Mouse (Mus musculus) midbrain, embryonic 12.5 days (tissue): ENCODE measurements at regions not wholly inside any gene's neighbourhood (a gene's known extent, or its start where the extent isn't known, plus 50 kb on each side); places are given as distances from the start of the nearest gene placed in this dataset.

ENCODE experiments used
- ATAC-seq: fragments of 200-750 bp; cut with Nextera tagmentation; 2 replicates; pipeline ENCODE4 v1.8.0; 2017; ENCODE audit warnings: low read depth, moderate TSS enrichment, moderate library complexity; ENCODE audit not compliant: low FRiP score
- H3K27ac ChIP-seq: fragments of 300-500 bp; sonication (generic); replicated peaks from 2 replicates; pipeline ENCODE4 v1.5.1; 2016; ENCODE audit warnings: mild to moderate bottlenecking
- H3K27me3 ChIP-seq: fragments of 300-500 bp; sonication (generic); 2 replicates; pipeline ENCODE4 v1.6.1; 2016; ENCODE audit warnings: mild to moderate bottlenecking
- H3K36me3 ChIP-seq: fragments of 300-500 bp; sonication (generic); 2 replicates; pipeline ENCODE4 v1.6.1; 2016
- H3K4me1 ChIP-seq: fragments of 300-500 bp; sonication (generic); 2 replicates; pipeline ENCODE4 v1.6.1; 2016
- H3K4me2 ChIP-seq: fragments of 300-500 bp; sonication (generic); replicated peaks from 2 replicates; pipeline ENCODE4 v1.6.1; 2016; ENCODE audit warnings: mild to moderate bottlenecking, moderate library complexity
- H3K4me3 ChIP-seq: fragments of 300-500 bp; sonication (generic); 2 replicates; pipeline ENCODE4 v1.5.1; 2016; ENCODE audit warnings: mild to moderate bottlenecking
- H3K9ac ChIP-seq: fragments of 300-500 bp; sonication (generic); replicated peaks from 2 replicates; pipeline ENCODE4 v1.6.1; 2016; ENCODE audit warnings: mild to moderate bottlenecking, moderate library complexity
- H3K9me3 ChIP-seq: fragments of 300-500 bp; sonication (generic); 2 replicates; pipeline ENCODE4 v1.6.1; 2016; ENCODE audit warnings: mild to moderate bottlenecking
- WGBS: fragments of 180-500 bp; shearing (Covaris S2); methylation state at CpG from one replicate; pipeline ENCODE4 v1.1.7; 2016; 5-methylcytosine and 5-hydroxymethylcytosine counted together

DNA sequence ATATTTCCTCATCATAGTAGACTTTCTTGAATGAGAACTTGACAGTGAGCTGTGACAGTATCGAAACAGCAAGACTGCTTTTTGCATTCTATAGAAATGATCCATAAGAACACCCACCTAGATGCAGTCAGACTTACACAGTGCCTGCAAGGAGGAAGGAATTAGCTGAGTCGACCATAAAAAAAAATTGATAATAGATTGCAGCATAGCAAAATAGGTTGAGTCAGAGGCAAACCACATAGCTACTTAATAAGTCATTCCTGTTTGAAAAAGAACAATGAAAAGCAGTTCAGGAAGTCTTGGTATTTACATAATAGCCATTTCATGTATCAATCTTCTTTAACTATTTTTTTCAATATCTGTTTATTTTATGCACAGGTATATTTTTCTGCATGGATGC lies 591.9 kb upstream of the C030005K15Rik start:
- Histone ChIP-seq H3K36me3 (no peaks in the 10 kb centered on the region), H3K27me3 (no peaks in the 10 kb centered on the region), H3K4me1 (no peaks in the 10 kb centered on the region), H3K4me2 (no peak overlapping the region), H3K9me3 (no peaks in the 10 kb centered on the region), H3K27ac (no peak overlapping the region), H3K9ac (no peak overlapping the region), H3K4me3 (no peak overlapping the region)
- 87% methylated on average over 2 of the region's 2 CpGs for WGBS
- no peak for ATAC-seq

DNA sequence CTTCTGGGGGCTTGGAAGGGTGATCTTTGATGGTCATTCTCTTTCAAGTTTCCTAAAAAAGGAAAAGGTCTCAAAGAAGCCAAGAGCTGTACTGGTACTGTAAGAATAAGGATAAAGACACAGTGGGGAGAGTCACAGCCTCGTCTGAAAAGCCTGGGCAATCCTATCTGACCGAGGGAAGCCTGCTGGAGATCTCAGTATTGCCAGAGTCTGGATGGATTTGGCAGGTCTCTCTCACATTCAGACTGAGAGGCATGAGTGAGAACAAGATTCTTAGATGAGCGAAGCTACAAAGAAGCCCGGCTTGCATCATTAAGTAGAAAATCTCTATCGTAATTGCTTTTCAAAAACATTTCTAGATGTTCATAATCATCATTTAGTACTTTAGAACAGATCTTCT lies 590.4 kb upstream of the Atp2b1 start:
- H3K36me3 ChIP-seq: no peaks in the 10 kb centered on the region
- no peaks in the 10 kb centered on the region for H3K27me3 ChIP-seq
- no peak overlapping the region for H3K9ac ChIP-seq
- no peaks in the 10 kb centered on the region for H3K4me1 ChIP-seq
- no peak overlapping the region for H3K4me3 ChIP-seq
- no peaks in the 10 kb centered on the region for H3K9me3 ChIP-seq
- H3K27ac ChIP-seq: no peak overlapping the region
- no peak for ATAC-seq
- 83% methylated on average over 5 of the region's 5 CpGs for WGBS
- no peak overlapping the region for H3K4me2 ChIP-seq

DNA sequence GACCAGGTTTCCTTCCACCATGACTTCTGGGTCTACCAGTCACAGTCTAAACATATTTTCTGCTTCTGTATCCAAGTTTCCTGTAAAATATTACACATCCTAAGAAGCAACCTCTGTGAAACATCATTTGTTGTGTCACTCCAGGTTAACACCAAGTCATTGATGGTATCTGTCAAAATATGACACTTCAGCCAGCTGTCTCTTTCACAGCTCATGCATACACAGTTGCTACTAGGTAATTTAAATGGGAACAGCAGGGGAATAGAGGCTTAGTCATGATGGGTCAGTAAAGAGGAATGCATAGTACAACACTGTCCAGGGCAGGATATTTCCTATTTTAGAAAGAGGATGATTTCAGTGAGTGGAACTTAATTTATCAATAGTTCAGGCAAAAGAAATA lies 589.6 kb upstream of the Atp2b1 start:
- H3K4me2 ChIP-seq: no peak overlapping the region
- H3K4me1 ChIP-seq: no peaks in the 10 kb centered on the region
- H3K27ac ChIP-seq: no peak overlapping the region
- H3K9me3 ChIP-seq: no peaks in the 10 kb centered on the region
- no peak overlapping the region for H3K4me3 ChIP-seq
- H3K36me3 ChIP-seq: no peaks in the 10 kb centered on the region
- no peak for ATAC-seq
- H3K27me3 ChIP-seq: no peaks in the 10 kb centered on the region
- no peak overlapping the region for H3K9ac ChIP-seq

DNA sequence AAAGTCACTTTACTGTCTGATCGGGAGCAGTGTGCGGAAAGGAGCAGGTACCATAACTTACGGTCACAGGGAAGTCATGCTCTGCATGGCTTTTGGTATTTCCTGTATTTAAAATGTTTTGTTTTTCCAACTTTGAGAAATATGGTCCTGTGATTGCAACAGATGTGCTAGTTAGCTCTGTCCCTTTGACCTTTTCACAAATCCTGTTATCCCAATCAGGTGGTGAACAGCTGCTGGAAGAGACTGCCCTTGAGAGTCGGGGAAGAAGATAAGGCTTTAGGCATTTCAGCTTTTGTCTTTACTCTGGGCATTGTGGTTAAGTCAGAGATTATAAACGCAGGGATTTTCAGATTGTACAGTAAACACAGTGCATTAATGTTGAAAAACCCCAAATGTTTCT lies 588.5 kb upstream of the Atp2b1 start:
- H3K27me3 ChIP-seq: no peaks in the 10 kb centered on the region
- no peaks in the 10 kb centered on the region for H3K4me1 ChIP-seq
- no peak overlapping the region for H3K4me3 ChIP-seq
- ATAC-seq: no peak
- no peaks in the 10 kb centered on the region for H3K9me3 ChIP-seq
- H3K36me3 ChIP-seq: no peaks in the 10 kb centered on the region
- H3K27ac ChIP-seq: no peak overlapping the region
- H3K4me2 ChIP-seq: no peak overlapping the region
- no peak overlapping the region for H3K9ac ChIP-seq
- 75% methylated on average over 5 of the region's 5 CpGs for WGBS

DNA sequence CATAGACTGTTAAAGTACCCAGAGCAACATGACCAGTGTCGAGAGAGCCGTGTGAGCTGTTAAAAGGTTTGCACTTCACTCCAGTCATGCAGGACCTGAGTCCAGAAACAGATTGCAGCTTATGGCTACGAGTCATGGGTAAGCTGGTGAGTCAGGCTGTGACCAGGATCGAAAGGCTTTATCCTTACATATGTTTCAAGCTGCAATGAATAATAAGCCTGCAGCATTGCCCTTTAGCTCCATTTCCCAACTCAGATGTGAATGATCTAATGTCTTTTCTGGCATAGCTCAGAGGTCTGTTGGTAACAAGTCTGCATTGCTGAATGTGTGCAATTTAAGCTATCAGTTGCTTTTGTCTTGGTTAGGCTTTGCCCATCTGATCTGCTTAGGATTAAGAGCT lies 581.5 kb upstream of the Atp2b1 start:
- Histone ChIP-seq H3K4me2 (no peak overlapping the region), H3K36me3 (no peaks in the 10 kb centered on the region), H3K27me3 (no peaks in the 10 kb centered on the region), H3K9ac (no peak overlapping the region), H3K4me1 (no peaks in the 10 kb centered on the region), H3K9me3 (no peaks in the 10 kb centered on the region), H3K4me3 (no peak overlapping the region), H3K27ac (no peak overlapping the region)
- 77% methylated on average over 4 of the region's 4 CpGs for WGBS
- no peak for ATAC-seq

DNA sequence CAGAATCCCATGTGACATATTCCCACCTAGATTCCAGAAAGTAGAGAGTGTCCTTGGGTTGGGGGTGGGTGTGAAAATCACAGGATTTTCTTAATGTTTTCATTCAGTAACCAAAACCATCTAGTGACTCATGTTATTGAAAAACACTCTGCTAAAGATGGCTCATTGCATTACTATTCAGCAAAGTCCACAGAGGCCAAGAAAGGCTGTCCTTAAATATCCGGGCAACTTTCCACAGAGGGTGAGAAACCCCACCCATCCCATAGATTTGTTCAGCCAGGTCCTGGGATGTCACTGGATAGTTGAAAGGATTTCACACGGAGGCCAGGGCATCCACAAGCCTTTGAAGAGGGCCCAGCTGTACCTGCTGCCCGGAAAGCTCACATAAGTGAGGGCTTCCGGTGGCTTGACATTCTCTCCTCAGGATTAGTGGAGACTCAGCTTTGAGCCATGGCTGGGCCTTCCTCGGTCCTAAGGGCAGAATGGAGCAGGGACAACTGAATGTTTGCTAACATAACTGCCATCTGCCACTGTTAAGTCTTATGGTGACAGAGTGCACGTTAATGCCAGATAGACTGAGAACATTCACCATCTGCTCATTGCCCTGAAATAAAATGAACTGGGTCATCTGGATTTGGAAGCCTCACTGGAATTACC lies 580.7 kb upstream of the Atp2b1 start:
- Histone ChIP-seq H3K4me3 (no peak overlapping the region), H3K36me3 (no peaks in the 10 kb centered on the region), H3K9ac (no peak overlapping the region), H3K9me3 (no peaks in the 10 kb centered on the region), H3K27ac (no peak overlapping the region), H3K27me3 (no peaks in the 10 kb centered on the region), H3K4me2 (no peak overlapping the region), H3K4me1 (no peaks in the 10 kb centered on the region)
- no peak; the same call in 1 of the 2 replicates for ATAC-seq
- 64% methylated on average over 6 of the region's 6 CpGs for WGBS

DNA sequence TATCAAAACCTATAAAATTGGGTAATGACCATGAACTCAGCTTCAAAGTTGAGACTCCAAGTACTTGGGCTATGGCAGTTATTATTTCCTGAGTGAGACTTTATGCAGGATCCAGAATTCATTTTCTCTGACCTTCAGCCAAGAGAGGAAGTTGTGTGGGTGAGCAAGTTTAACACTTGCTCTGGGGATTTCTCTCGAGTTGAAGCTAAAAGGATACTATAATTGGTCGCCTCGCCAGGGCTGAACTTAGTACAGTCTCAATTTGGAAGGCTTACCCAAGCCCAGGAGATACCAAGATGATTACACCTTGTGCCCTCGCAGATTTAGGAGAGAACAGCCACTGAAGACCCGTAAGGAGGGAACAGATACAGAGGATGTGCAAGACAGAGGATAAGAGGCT lies 570.4 kb upstream of the Atp2b1 start:
- H3K27ac ChIP-seq: no peak overlapping the region
- no peaks in the 10 kb centered on the region for H3K4me1 ChIP-seq
- H3K36me3 ChIP-seq: no peaks in the 10 kb centered on the region
- H3K9me3 ChIP-seq: no peaks in the 10 kb centered on the region
- H3K9ac ChIP-seq: no peak overlapping the region
- no peak for ATAC-seq
- no peaks in the 10 kb centered on the region for H3K27me3 ChIP-seq
- H3K4me3 ChIP-seq: no peak overlapping the region
- no peak overlapping the region for H3K4me2 ChIP-seq
- WGBS: 89% methylated on average over 5 of the region's 5 CpGs

DNA sequence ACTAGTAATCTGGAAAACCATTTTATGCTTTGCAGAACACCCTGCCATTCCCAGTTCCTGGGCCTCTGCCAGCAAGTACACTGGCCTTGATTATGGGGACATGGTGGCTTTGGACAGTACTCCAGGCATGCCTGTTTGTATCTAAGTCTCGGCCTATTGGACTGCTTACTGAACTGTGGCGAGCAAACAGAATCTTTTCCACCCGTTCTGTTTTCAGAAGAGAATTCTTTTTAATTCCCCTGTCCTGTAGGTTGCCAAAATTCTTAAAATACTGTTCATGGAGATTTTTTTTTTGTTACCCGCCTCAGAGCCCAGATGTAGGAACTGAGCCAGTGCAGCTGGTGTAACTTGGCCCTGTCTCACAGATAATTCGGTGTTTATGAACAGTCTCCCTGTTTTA lies 564.7 kb upstream of the Atp2b1 start:
- Histone ChIP-seq H3K4me3 (no peak overlapping the region), H3K4me2 (no peak overlapping the region), H3K27ac (no peak overlapping the region), H3K9ac (no peak overlapping the region), H3K27me3 (no peaks in the 10 kb centered on the region), H3K9me3 (no peaks in the 10 kb centered on the region), H3K36me3 (no peaks in the 10 kb centered on the region), H3K4me1 (no peaks in the 10 kb centered on the region)
- no peak for ATAC-seq
- 91% methylated on average over 5 of the region's 5 CpGs for WGBS

DNA sequence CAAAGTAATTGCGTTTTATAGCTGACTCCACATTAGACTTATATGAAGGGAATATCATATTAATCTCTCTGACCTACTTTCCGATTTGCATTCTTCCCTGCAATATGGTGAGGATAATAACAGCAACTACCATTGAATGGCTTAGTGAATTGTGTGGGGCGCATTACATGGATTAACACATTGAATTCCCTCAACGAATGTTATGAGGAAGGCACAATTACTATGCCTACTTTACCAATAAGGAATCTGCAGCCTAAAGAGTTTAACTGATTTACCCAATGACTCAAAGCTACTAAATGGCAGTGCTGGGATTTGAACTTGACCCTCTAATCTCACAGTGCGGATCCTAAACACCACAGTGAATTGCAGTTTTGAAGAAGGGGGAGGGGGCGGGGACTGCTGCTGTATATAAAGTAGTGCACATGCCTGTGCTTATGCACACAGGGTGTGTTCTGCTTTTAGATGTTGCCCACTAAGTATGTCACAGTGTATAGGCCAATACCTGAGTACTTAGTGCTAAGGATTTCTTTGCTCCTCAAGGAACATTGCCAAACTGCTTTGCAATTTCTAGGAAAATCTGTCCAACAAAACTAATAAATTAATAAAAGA lies 563.8 kb upstream of the Atp2b1 start:
- Histone ChIP-seq H3K9ac (no peak overlapping the region), H3K9me3 (no peaks in the 10 kb centered on the region), H3K4me3 (no peak overlapping the region), H3K4me1 (no peaks in the 10 kb centered on the region), H3K27me3 (no peaks in the 10 kb centered on the region), H3K36me3 (no peaks in the 10 kb centered on the region), H3K27ac (no peak overlapping the region), H3K4me2 (no peak overlapping the region)
- ATAC-seq: no peak
- WGBS: 82% methylated on average over 6 of the region's 6 CpGs

DNA sequence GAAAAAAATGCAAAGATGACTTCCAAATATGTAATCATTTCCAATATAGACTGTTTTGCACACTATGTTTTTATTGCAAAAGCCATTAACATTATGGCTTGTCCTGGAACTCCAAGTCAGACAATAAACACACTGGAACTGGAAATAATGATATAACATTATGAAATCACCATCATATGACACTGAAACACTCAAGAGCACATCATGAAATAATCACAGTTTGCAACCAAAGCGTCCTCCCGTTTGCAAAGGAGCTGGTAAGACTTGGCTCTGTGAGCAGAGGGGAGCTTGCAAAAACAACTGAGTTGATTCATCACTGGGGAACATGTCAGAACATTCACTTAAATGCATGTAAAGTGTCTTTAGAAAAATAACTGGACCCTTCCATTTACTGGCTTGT lies 562.1 kb upstream of the Atp2b1 start:
- H3K27me3 ChIP-seq: no peaks in the 10 kb centered on the region
- H3K4me3 ChIP-seq: no peak overlapping the region
- H3K27ac ChIP-seq: no peak overlapping the region
- no peak overlapping the region for H3K9ac ChIP-seq
- no peak for ATAC-seq
- H3K9me3 ChIP-seq: no peaks in the 10 kb centered on the region
- no peaks in the 10 kb centered on the region for H3K4me1 ChIP-seq
- H3K36me3 ChIP-seq: no peaks in the 10 kb centered on the region
- no peak overlapping the region for H3K4me2 ChIP-seq
- 79% methylated on average over 2 of the region's 2 CpGs for WGBS

DNA sequence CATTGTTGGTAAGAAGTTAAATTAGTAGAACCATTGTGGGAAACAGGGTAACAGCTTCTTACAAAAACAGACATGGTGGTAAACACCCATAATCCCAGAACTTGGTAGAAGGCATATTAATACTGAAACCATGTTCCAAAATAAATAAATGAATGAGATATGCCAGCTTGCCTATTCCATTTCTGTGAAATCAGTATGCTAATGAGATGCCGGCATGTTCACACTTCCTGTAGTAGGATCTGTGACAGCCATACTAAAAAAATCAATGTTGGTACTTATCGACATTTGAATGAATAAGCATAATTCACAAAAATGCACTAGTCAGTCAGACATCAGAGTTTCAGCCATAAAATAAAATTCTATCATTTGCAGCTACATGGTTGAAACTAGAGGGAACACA lies 559.7 kb upstream of the Atp2b1 start:
- H3K9ac ChIP-seq: no peak overlapping the region
- no peaks in the 10 kb centered on the region for H3K4me1 ChIP-seq
- H3K4me2 ChIP-seq: no peak overlapping the region
- H3K4me3 ChIP-seq: no peak overlapping the region
- no peaks in the 10 kb centered on the region for H3K36me3 ChIP-seq
- no peak for ATAC-seq
- H3K27ac ChIP-seq: no peak overlapping the region
- H3K9me3 ChIP-seq: no peaks in the 10 kb centered on the region
- WGBS: 91% methylated on average over 2 of the region's 2 CpGs
- no peaks in the 10 kb centered on the region for H3K27me3 ChIP-seq

DNA sequence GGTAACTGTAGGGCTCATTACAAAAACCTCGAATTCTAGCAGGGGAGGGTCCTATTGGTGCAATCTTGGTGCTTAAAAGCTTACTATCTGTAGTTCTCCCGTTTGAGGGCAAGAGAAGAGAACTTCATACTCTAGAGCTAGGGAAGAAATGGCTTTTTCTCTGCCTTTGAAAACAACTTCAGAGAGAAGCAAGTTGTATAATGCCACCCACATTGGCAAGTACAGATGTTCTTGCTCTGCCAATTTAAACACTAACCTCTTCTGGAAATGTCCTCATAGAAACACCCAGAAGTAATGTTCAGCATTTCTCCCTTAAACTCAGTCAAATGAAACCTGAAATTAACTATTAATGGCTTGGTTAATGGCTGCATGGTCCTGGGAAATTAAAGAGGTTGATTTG lies 549.6 kb upstream of the Atp2b1 start:
- 71% methylated on average over 2 of the region's 2 CpGs for WGBS
- no peaks in the 10 kb centered on the region for H3K36me3 ChIP-seq
- ATAC-seq: no peak

DNA sequence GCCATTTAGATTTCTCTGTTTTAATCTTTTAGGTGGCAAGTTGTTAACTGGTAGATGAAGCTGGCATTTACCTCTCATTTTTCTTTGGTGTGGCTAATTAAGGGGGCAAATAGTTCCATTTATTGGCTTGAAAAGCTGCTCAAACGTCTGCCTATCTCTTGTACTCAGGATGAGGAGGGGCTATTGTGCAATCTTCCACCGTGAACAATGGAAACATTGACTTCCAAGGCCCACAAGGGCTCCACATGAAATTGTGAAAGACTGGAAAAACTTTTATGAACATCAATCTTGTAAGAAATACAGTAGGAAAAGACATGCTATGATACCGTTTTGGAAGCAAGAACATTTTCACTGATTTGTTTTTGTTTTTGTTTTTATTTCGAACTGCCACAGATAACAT lies 541.6 kb upstream of the Atp2b1 start:
- no peak overlapping the region for H3K9ac ChIP-seq
- no peak overlapping the region for H3K4me3 ChIP-seq
- WGBS: 75% methylated on average over 4 of the region's 4 CpGs
- no peaks in the 10 kb centered on the region for H3K27me3 ChIP-seq
- no peaks in the 10 kb centered on the region for H3K9me3 ChIP-seq
- H3K4me2 ChIP-seq: no peak overlapping the region
- no peak for ATAC-seq
- H3K36me3 ChIP-seq: no peaks in the 10 kb centered on the region
- no peaks in the 10 kb centered on the region for H3K4me1 ChIP-seq
- H3K27ac ChIP-seq: no peak overlapping the region

More for the DNA sequence above, 549.6 kb upstream of the Atp2b1 start:
- Histone ChIP-seq H3K9ac (no peak overlapping the region), H3K9me3 (no peaks in the 10 kb centered on the region), H3K4me2 (no peak overlapping the region), H3K4me1 (no peaks in the 10 kb centered on the region), H3K27me3 (no peaks in the 10 kb centered on the region), H3K27ac (no peak overlapping the region), H3K4me3 (no peak overlapping the region)
